Mouse (Mus musculus) limb, embryonic 12.5 days (tissue): ENCODE measurements at regions not wholly inside any gene's neighbourhood (a gene's known extent, or its start where the extent isn't known, plus 50 kb on each side); places are given as distances from the start of the nearest gene placed in this dataset.
A peak's percentile ranks its signal among the peaks of the same experiment; 100 is the strongest.

Experiments
- ATAC-seq: fragments of 200-750 bp; cut with Nextera tagmentation; 2 replicates; pipeline ENCODE4 v1.8.0; 2017; ENCODE audit warnings: low read depth, moderate TSS enrichment; ENCODE audit not compliant: insufficient number of reproducible peaks, insufficient read depth, low FRiP score, low TSS enrichment
- H3K27ac ChIP-seq: fragments of 300-500 bp; sonication (generic); 2 replicates; pipeline ENCODE4 v1.5.1; 2016; ENCODE audit warnings: mild to moderate bottlenecking, moderate library complexity
- H3K27me3 ChIP-seq: fragments of 300-500 bp; sonication (generic); 2 replicates; pipeline ENCODE4 v1.6.1; 2016; ENCODE audit warnings: mild to moderate bottlenecking, moderate library complexity
- H3K36me3 ChIP-seq: fragments of 300-500 bp; sonication (generic); 2 replicates; pipeline ENCODE4 v1.6.1; 2016; ENCODE audit warnings: mild to moderate bottlenecking, moderate library complexity
- H3K4me1 ChIP-seq: fragments of 300-500 bp; sonication (generic); replicated peaks from 2 replicates; pipeline ENCODE4 v1.6.1; 2016
- H3K4me2 ChIP-seq: fragments of 300-500 bp; sonication (generic); 2 replicates; pipeline ENCODE4 v1.6.1; 2016; ENCODE audit warnings: mild to moderate bottlenecking, moderate library complexity
- H3K4me3 ChIP-seq: fragments of 300-500 bp; sonication (generic); replicated peaks from 2 replicates; pipeline ENCODE4 v1.5.1; 2016; ENCODE audit warnings: mild to moderate bottlenecking
- H3K9ac ChIP-seq: fragments of 300-500 bp; sonication (generic); replicated peaks from 2 replicates; pipeline ENCODE4 v1.6.1; 2016; ENCODE audit warnings: mild to moderate bottlenecking, moderate library complexity
- H3K9me3 ChIP-seq: fragments of 300-500 bp; sonication (generic); 2 replicates; pipeline ENCODE4 v1.6.1; 2016; ENCODE audit warnings: mild to moderate bottlenecking, moderate library complexity
- WGBS: fragments of 180-500 bp; shearing (Covaris S2); methylation state at CpG from one replicate; pipeline ENCODE4 v1.1.7; 2016; 5-methylcytosine and 5-hydroxymethylcytosine counted together

GRCm38 (mm10) chr3:78648115-78648514 lies 638.2 kb downstream of the Rapgef2 start:
- H3K4me1 ChIP-seq = no peaks in the 10 kb centered on the region
- no peaks in the 10 kb centered on the region for H3K27me3 ChIP-seq
- 92% methylated on average over 2 of the region's 2 CpGs for WGBS
- H3K36me3 ChIP-seq = no peaks in the 10 kb centered on the region
- H3K4me2 ChIP-seq = no peak overlapping the region
- no peaks in the 10 kb centered on the region for H3K9me3 ChIP-seq
- H3K4me3 ChIP-seq = no peak overlapping the region
- H3K27ac ChIP-seq = no peak overlapping the region
- ATAC-seq = no peak
- H3K9ac ChIP-seq = no peak overlapping the region

- H3K4me2 ChIP-seq = no peak overlapping the region
- 75% methylated on average over 4 of the region's 4 CpGs for WGBS
- no peak overlapping the region for H3K4me3 ChIP-seq
- H3K27ac ChIP-seq = no peak overlapping the region
- no peaks in the 10 kb centered on the region for H3K36me3 ChIP-seq
- H3K9me3 ChIP-seq = peaks cover 9% of the 10 kb centered on the region; the same call in 1 of the 2 replicates
- H3K4me1 ChIP-seq = no peaks in the 10 kb centered on the region
- H3K27me3 ChIP-seq = no peaks in the 10 kb centered on the region
- no peak for ATAC-seq
- H3K9ac ChIP-seq = no peak overlapping the region
These were observed 650.9 kb downstream of the Rapgef2 start for GRCm38 (mm10) chr3:78635386-78635785.

GRCm38 (mm10) chr3:78618900-78619299 lies 667.4 kb downstream of the Rapgef2 start:
- H3K36me3 ChIP-seq = no peaks in the 10 kb centered on the region
- H3K4me3 ChIP-seq = no peak overlapping the region
- H3K4me2 ChIP-seq = no peak overlapping the region
- no peaks in the 10 kb centered on the region for H3K27me3 ChIP-seq
- WGBS = 33% methylated on average over 3 of the region's 3 CpGs
- no peak overlapping the region for H3K27ac ChIP-seq
- H3K4me1 ChIP-seq = no peaks in the 10 kb centered on the region
- no peaks in the 10 kb centered on the region for H3K9me3 ChIP-seq
- H3K9ac ChIP-seq = no peak overlapping the region
- no peak for ATAC-seq

GRCm38 (mm10) chr3:78594718-78595236 lies 691.5 kb downstream of the Rapgef2 start:
- Histone ChIP-seq H3K4me3 (no peak overlapping the region), H3K4me2 (peak overlapping the region; percentile 41), H3K36me3 (no peaks in the 10 kb centered on the region), H3K9me3 (no peaks in the 10 kb centered on the region), H3K27ac (no peak overlapping the region), H3K4me1 (peaks cover 14% of the 10 kb centered on the region; the same call in 1 of the 2 replicates), H3K9ac (no peak overlapping the region), H3K27me3 (peaks cover 26% of the 10 kb centered on the region)
- ATAC-seq = peak; percentile 94
- 6% methylated on average over 6 of the region's 6 CpGs for WGBS

GRCm38 (mm10) chr3:78594305-78594704 lies 692.0 kb downstream of the Rapgef2 start:
- WGBS = 46% methylated on average over 11 of the region's 11 CpGs
- Histone ChIP-seq H3K4me1 (peaks cover 14% of the 10 kb centered on the region; the same call in 1 of the 2 replicates), H3K27me3 (peaks cover 30% of the 10 kb centered on the region), H3K9ac (no peak overlapping the region), H3K9me3 (no peaks in the 10 kb centered on the region), H3K4me3 (no peak overlapping the region), H3K36me3 (no peaks in the 10 kb centered on the region), H3K27ac (no peak overlapping the region), H3K4me2 (peak overlapping the region; percentile 41)
- ATAC-seq = no peak

GRCm38 (mm10) chr3:78586639-78587038 lies 699.7 kb downstream of the Rapgef2 start:
- Histone ChIP-seq H3K4me2 (no peak overlapping the region), H3K27ac (no peak overlapping the region), H3K4me3 (no peak overlapping the region), H3K36me3 (no peaks in the 10 kb centered on the region), H3K27me3 (peaks cover 21% of the 10 kb centered on the region), H3K9ac (no peak overlapping the region), H3K4me1 (0 out of 2 replicates have a peak, but pooled peaks cover 4% of the 10 kb centered on the region), H3K9me3 (no peaks in the 10 kb centered on the region)
- WGBS = 72% methylated on average over 1 of the region's 1 CpGs
- no peak for ATAC-seq

GRCm38 (mm10) chr3:78581868-78582267 lies 704.4 kb downstream of the Rapgef2 start:
- no peaks in the 10 kb centered on the region for H3K36me3 ChIP-seq
- H3K4me2 ChIP-seq = no peak overlapping the region
- H3K4me3 ChIP-seq = no peak overlapping the region
- H3K9ac ChIP-seq = no peak overlapping the region
- no peak overlapping the region for H3K27ac ChIP-seq
- 41% methylated on average over 1 of the region's 1 CpGs for WGBS
- no peaks in the 10 kb centered on the region for H3K27me3 ChIP-seq
- ATAC-seq = no peak
- H3K9me3 ChIP-seq = no peaks in the 10 kb centered on the region
- H3K4me1 ChIP-seq = peaks cover 9% of the 10 kb centered on the region; the same call in 1 of the 2 replicates

- 57% methylated on average over 3 of the region's 3 CpGs for WGBS
These were observed 705.2 kb downstream of the Rapgef2 start for GRCm38 (mm10) chr3:78581100-78581499.

GRCm38 (mm10) chr3:78575667-78576464 lies 710.5 kb downstream of the Rapgef2 start:
- Histone ChIP-seq H3K27me3 (no peaks in the 10 kb centered on the region), H3K9me3 (no peaks in the 10 kb centered on the region), H3K9ac (no peak overlapping the region), H3K4me2 (no peak overlapping the region), H3K4me1 (no peaks in the 10 kb centered on the region), H3K36me3 (no peaks in the 10 kb centered on the region), H3K4me3 (no peak overlapping the region), H3K27ac (no peak overlapping the region)
- 32% methylated on average over 2 of the region's 2 CpGs for WGBS
- ATAC-seq = no peak

More at GRCm38 (mm10) chr3:78581100-78581499, 705.2 kb downstream of the Rapgef2 start:
- Histone ChIP-seq H3K4me2 (no peak overlapping the region), H3K9me3 (no peaks in the 10 kb centered on the region), H3K27ac (no peak overlapping the region), H3K4me3 (no peak overlapping the region), H3K36me3 (no peaks in the 10 kb centered on the region), H3K9ac (no peak overlapping the region), H3K27me3 (no peaks in the 10 kb centered on the region), H3K4me1 (peaks cover 9% of the 10 kb centered on the region; the same call in 1 of the 2 replicates)
- no peak for ATAC-seq

- no peak overlapping the region for H3K4me3 ChIP-seq
- no peak for ATAC-seq
- 77% methylated on average over 3 of the region's 3 CpGs for WGBS
These were observed 711.5 kb downstream of the Rapgef2 start for GRCm38 (mm10) chr3:78574807-78575206.

GRCm38 (mm10) chr3:78573299-78573698 lies 713.0 kb downstream of the Rapgef2 start:
- 87% methylated on average over 6 of the region's 6 CpGs for WGBS
- Histone ChIP-seq H3K27me3 (no peaks in the 10 kb centered on the region), H3K9ac (no peak overlapping the region), H3K36me3 (no peaks in the 10 kb centered on the region), H3K4me1 (no peaks in the 10 kb centered on the region), H3K4me2 (no peak overlapping the region), H3K9me3 (no peaks in the 10 kb centered on the region), H3K27ac (no peak overlapping the region), H3K4me3 (no peak overlapping the region)
- ATAC-seq = no peak

More at GRCm38 (mm10) chr3:78574807-78575206, 711.5 kb downstream of the Rapgef2 start:
- Histone ChIP-seq H3K4me1 (no peaks in the 10 kb centered on the region), H3K27ac (no peak overlapping the region), H3K9ac (no peak overlapping the region), H3K36me3 (no peaks in the 10 kb centered on the region), H3K9me3 (no peaks in the 10 kb centered on the region), H3K27me3 (no peaks in the 10 kb centered on the region), H3K4me2 (no peak overlapping the region)
